Mouse (Mus musculus) stomach, embryonic 14.5 days (tissue): ENCODE measurements around the gene Fgd5. TPM values are rescaled to one million over a fixed set of nuclear protein-coding genes. Genes with fewer than 3 reads are reported as not detected.

Source experiments
- ATAC-seq: fragments of 200-750 bp; cut with Nextera tagmentation; 2 replicates; pipeline ENCODE4 v1.8.0; 2017; ENCODE audit warnings: low read depth, moderate TSS enrichment; ENCODE audit not compliant: insufficient number of reproducible peaks, insufficient read depth, low FRiP score
- H3K27ac ChIP-seq: fragments of 300-500 bp; sonication (generic); 2 replicates; pipeline ENCODE4 v1.5.1; 2014; ENCODE audit warnings: mild to moderate bottlenecking, low read length, moderate library complexity, mixed read lengths
- H3K27me3 ChIP-seq: fragments of 300-500 bp; sonication (generic); 2 replicates; pipeline ENCODE4 v1.6.1; 2014; ENCODE audit warnings: low read length, control low read depth, mixed read lengths; ENCODE audit not compliant: control insufficient read depth, insufficient read depth
- H3K36me3 ChIP-seq: fragments of 300-500 bp; sonication (generic); 2 replicates; pipeline ENCODE4 v1.6.1; 2014; ENCODE audit warnings: mild to moderate bottlenecking, control low read depth, low read length, moderate library complexity, mixed read lengths; ENCODE audit not compliant: control insufficient read depth, insufficient read depth
- H3K4me1 ChIP-seq: fragments of 300-500 bp; sonication (generic); 2 replicates; pipeline ENCODE4 v1.6.1; 2014; ENCODE audit warnings: low read length, control low read depth, mixed read lengths; ENCODE audit not compliant: control insufficient read depth, insufficient read depth
- H3K4me2 ChIP-seq: fragments of 300-500 bp; sonication (generic); replicated peaks from 2 replicates; pipeline ENCODE4 v1.6.1; 2014; ENCODE audit warnings: low read depth, low read length, control low read depth
- H3K4me3 ChIP-seq: fragments of 300-500 bp; sonication (generic); 2 replicates; pipeline ENCODE4 v1.5.1; 2014; ENCODE audit warnings: low read depth, low read length, control low read depth
- H3K9ac ChIP-seq: fragments of 300-500 bp; sonication (generic); replicated peaks from 2 replicates; pipeline ENCODE4 v1.6.1; 2014; ENCODE audit warnings: low read depth, mild to moderate bottlenecking, control low read depth, low read length, moderate library complexity, mixed read lengths
- H3K9me3 ChIP-seq: fragments of 300-500 bp; sonication (generic); 2 replicates; pipeline ENCODE4 v1.6.1; 2016; ENCODE audit warnings: low read depth, low read length, control low read depth; ENCODE audit not compliant: control insufficient read depth
- WGBS: fragments of 180-500 bp; shearing (Covaris S2); extraction: QIAGEN DNeasy Blood & Tissue Kit; methylation state at CpG from one replicate; pipeline ENCODE4 v1.1.7; 2014; 5-methylcytosine and 5-hydroxymethylcytosine counted together
- polyA plus RNA-seq: library from polyadenylated mRNA; unstranded; fragments of >200 nt; fragmentation: Nextera tagmentation; extraction: Ambion mirVana; gene quantifications from 2 replicates; pipeline ENCODE4 v1.2.1, GENCODE M21; 2014

The Fgd5 gene
- polyA plus RNA-seq, 1 experiment from 2014 or later = 5.1 TPM

GRCm38 (mm10) chr6:92013620-92014019 lies 34.9 kb downstream of the Fgd5 start:
- WGBS = 84% methylated on average over 3 of the region's 3 CpGs
- ATAC-seq = no peak
- H3K36me3 ChIP-seq = no peaks in the 10 kb centered on the region
- no peak overlapping the region for H3K4me2 ChIP-seq
- H3K9me3 ChIP-seq = no peaks in the 10 kb centered on the region
- H3K4me3 ChIP-seq = no peak overlapping the region
- H3K9ac ChIP-seq = no peak overlapping the region
- H3K27ac ChIP-seq = no peak overlapping the region
- no peaks in the 10 kb centered on the region for H3K27me3 ChIP-seq
- no peaks in the 10 kb centered on the region for H3K4me1 ChIP-seq

GRCm38 (mm10) chr6:92014936-92015335 lies 36.3 kb downstream of the Fgd5 start:
- Histone ChIP-seq H3K27ac (no peak overlapping the region), H3K27me3 (no peaks in the 10 kb centered on the region), H3K4me3 (no peak overlapping the region), H3K9ac (no peak overlapping the region), H3K9me3 (no peaks in the 10 kb centered on the region), H3K4me2 (no peak overlapping the region), H3K36me3 (no peaks in the 10 kb centered on the region), H3K4me1 (no peaks in the 10 kb centered on the region)
- no peak for ATAC-seq
- 65% methylated on average over 7 of the region's 7 CpGs for WGBS

GRCm38 (mm10) chr6:92015848-92016247 lies 37.2 kb downstream of the Fgd5 start:
- 87% methylated on average over 5 of the region's 5 CpGs for WGBS
- H3K36me3 ChIP-seq = no peaks in the 10 kb centered on the region
- H3K4me2 ChIP-seq = no peak overlapping the region
- no peaks in the 10 kb centered on the region for H3K27me3 ChIP-seq
- no peaks in the 10 kb centered on the region for H3K4me1 ChIP-seq
- ATAC-seq = no peak
- H3K4me3 ChIP-seq = no peak overlapping the region
- H3K9me3 ChIP-seq = no peaks in the 10 kb centered on the region
- no peak overlapping the region for H3K9ac ChIP-seq
- no peak overlapping the region for H3K27ac ChIP-seq

GRCm38 (mm10) chr6:92016738-92017137 lies 38.1 kb downstream of the Fgd5 start:
- no peak overlapping the region for H3K9ac ChIP-seq
- no peak overlapping the region for H3K4me3 ChIP-seq
- no peak overlapping the region for H3K4me2 ChIP-seq
- no peak for ATAC-seq
- H3K9me3 ChIP-seq = no peaks in the 10 kb centered on the region
- no peak overlapping the region for H3K27ac ChIP-seq
- 87% methylated on average over 6 of the region's 6 CpGs for WGBS
- no peaks in the 10 kb centered on the region for H3K4me1 ChIP-seq
- H3K36me3 ChIP-seq = no peaks in the 10 kb centered on the region
- no peaks in the 10 kb centered on the region for H3K27me3 ChIP-seq

GRCm38 (mm10) chr6:92018421-92018820 lies 39.7 kb downstream of the Fgd5 start:
- no peaks in the 10 kb centered on the region for H3K4me1 ChIP-seq
- H3K9me3 ChIP-seq = no peaks in the 10 kb centered on the region
- 54% methylated on average over 6 of the region's 6 CpGs for WGBS
- no peak overlapping the region for H3K27ac ChIP-seq
- no peak overlapping the region for H3K4me3 ChIP-seq
- H3K27me3 ChIP-seq = no peaks in the 10 kb centered on the region
- no peak for ATAC-seq
- no peak overlapping the region for H3K9ac ChIP-seq
- H3K4me2 ChIP-seq = no peak overlapping the region
- H3K36me3 ChIP-seq = no peaks in the 10 kb centered on the region

GRCm38 (mm10) chr6:92021061-92021460 lies 42.4 kb downstream of the Fgd5 start:
- H3K4me1 ChIP-seq = no peaks in the 10 kb centered on the region
- H3K4me3 ChIP-seq = no peak overlapping the region
- H3K9me3 ChIP-seq = no peaks in the 10 kb centered on the region
- H3K9ac ChIP-seq = no peak overlapping the region
- H3K4me2 ChIP-seq = no peak overlapping the region
- H3K36me3 ChIP-seq = no peaks in the 10 kb centered on the region
- H3K27me3 ChIP-seq = no peaks in the 10 kb centered on the region
- ATAC-seq = no peak
- 86% methylated on average over 9 of the region's 9 CpGs for WGBS
- H3K27ac ChIP-seq = no peak overlapping the region

DNA sequence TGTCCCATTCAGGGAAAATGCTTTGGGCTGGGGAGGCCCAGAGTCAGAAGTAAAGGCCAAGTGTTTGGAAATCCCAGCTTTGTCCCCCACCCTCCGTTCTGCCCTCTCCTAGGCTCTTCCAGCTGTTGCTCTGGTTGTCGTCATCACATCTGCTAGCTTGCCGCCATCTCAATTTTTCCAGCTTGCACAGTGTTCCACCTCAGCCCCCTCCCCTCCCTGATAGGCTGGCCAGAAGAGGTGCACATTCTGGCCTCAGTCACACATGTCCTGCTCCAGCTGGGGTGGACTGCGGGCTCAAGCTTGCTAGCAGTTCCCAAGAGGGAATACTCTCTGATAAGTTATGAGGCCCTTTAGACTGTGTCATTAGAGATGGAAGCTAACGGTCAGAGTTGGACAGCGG lies 42.8 kb downstream of the Fgd5 start:
- H3K4me2 ChIP-seq = no peak overlapping the region
- no peak overlapping the region for H3K27ac ChIP-seq
- no peaks in the 10 kb centered on the region for H3K9me3 ChIP-seq
- H3K27me3 ChIP-seq = no peaks in the 10 kb centered on the region
- WGBS = 56% methylated on average over 6 of the region's 6 CpGs
- H3K36me3 ChIP-seq = no peaks in the 10 kb centered on the region
- H3K4me1 ChIP-seq = no peaks in the 10 kb centered on the region
- ATAC-seq = no peak
- H3K9ac ChIP-seq = no peak overlapping the region
- H3K4me3 ChIP-seq = no peak overlapping the region

DNA sequence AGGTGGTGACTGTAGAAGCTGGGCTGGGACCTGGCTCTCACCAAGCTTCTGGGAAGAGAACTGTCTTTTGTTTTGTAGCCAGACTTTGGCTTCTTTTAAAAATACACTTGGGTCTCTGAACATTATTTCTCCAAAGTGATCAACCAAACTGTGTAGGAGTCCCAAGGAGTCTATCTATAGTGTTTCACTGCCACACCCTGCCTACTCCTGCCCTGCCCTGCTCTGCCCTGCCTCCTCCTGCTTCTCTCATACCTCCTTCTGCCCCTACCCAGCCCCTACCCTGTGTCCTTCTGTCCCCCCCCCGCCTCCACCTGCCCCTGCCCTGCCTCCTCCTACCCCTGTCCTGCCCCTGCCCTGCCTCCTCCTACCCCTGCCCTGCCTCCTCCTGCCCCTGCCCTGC lies 46.6 kb downstream of the Fgd5 start:
- H3K27me3 ChIP-seq = no peaks in the 10 kb centered on the region
- WGBS = 77% methylated on average over 1 of the region's 1 CpGs
- no peak for ATAC-seq
- no peaks in the 10 kb centered on the region for H3K36me3 ChIP-seq
- H3K9ac ChIP-seq = no peak overlapping the region
- H3K4me3 ChIP-seq = no peak overlapping the region
- no peaks in the 10 kb centered on the region for H3K9me3 ChIP-seq
- no peak overlapping the region for H3K27ac ChIP-seq
- H3K4me2 ChIP-seq = no peak overlapping the region
- 0 out of 2 replicates have a peak, but pooled peaks cover 4% of the 10 kb centered on the region for H3K4me1 ChIP-seq

GRCm38 (mm10) chr6:92027379-92027778 lies 48.7 kb downstream of the Fgd5 start:
- no peak overlapping the region for H3K9ac ChIP-seq
- H3K9me3 ChIP-seq = no peaks in the 10 kb centered on the region
- ATAC-seq = no peak
- 63% methylated on average over 4 of the region's 4 CpGs for whole genome bisulfite sequencing
- H3K4me1 ChIP-seq = 0 out of 2 replicates have a peak, but pooled peaks cover 4% of the 10 kb centered on the region
- no peak overlapping the region for H3K4me2 ChIP-seq
- H3K36me3 ChIP-seq = no peaks in the 10 kb centered on the region
- H3K4me3 ChIP-seq = no peak overlapping the region
- no peaks in the 10 kb centered on the region for H3K27me3 ChIP-seq
- no peak overlapping the region for H3K27ac ChIP-seq
